Mouse (Mus musculus): ENCODE measurements around the gene Cfap300. TPM values are rescaled to one million over a fixed set of nuclear protein-coding genes. Genes with fewer than 3 reads are reported as not detected.
A peak's percentile ranks its signal among the peaks of the same experiment; 100 is the strongest.

The Cfap300 gene
- polyA plus RNA-seq (2015; fragmentation: Nextera tagmentation; extraction: Ambion mirVana) = 2.9 and 3.2 TPM in 2 replicates

GRCm38 (mm10) chr9:8042338-8043043 lies at the start of gene Cfap300:
TSS of gene Cfap300 (minus strand) at chr9:8042823.
- peak; percentile 96 for DNase-seq (ENCODE audit: low spot score)

- DNase-seq (ENCODE audit: low spot score) = no peak
These were observed 36.3 kb upstream of the Cfap300 start for GRCm38 (mm10) chr9:8078882-8079281.

- no peak for DNase-seq (ENCODE audit: low spot score)
These were observed 31.7 kb upstream of the Cfap300 start for GRCm38 (mm10) chr9:8074345-8074744.

GRCm38 (mm10) chr9:8073203-8073755 lies 30.7 kb upstream of the Cfap300 start:
- no peak for DNase-seq (ENCODE audit: low spot score)

- DNase-seq (ENCODE audit: low spot score) = no peak
These were observed 17.0 kb upstream of the Cfap300 start for GRCm38 (mm10) chr9:8059636-8060035.

GRCm38 (mm10) chr9:8054831-8055230 lies 12.2 kb upstream of the Cfap300 start:
- no peak for DNase-seq (ENCODE audit: low spot score)

GRCm38 (mm10) chr9:8043044-8043387 lies 393 bp upstream of the Cfap300 start:
- DNase-seq (ENCODE audit: low spot score) = no peak

- DNase-seq (ENCODE audit: low spot score) = peak; percentile 29
These were observed 7.1 kb downstream of the Cfap300 start for GRCm38 (mm10) chr9:8035546-8035945.

GRCm38 (mm10) chr9:8035091-8035490 lies 7.5 kb downstream of the Cfap300 start:
- no peak for DNase-seq (ENCODE audit: low spot score)

- no peak for DNase-seq (ENCODE audit: low spot score)
These were observed 8.5 kb downstream of the Cfap300 start for GRCm38 (mm10) chr9:8034143-8034542.

- DNase-seq (ENCODE audit: low spot score) = no peak
These were observed 9.8 kb downstream of the Cfap300 start for GRCm38 (mm10) chr9:8032847-8033246.

GRCm38 (mm10) chr9:8018609-8019008 lies 24.0 kb downstream of the Cfap300 start:
- DNase-seq (ENCODE audit: low spot score) = no peak

GRCm38 (mm10) chr9:8017253-8017913 lies 25.2 kb downstream of the Cfap300 start:
- DNase-seq (ENCODE audit: low spot score) = peak; percentile 50

- DNase-seq (ENCODE audit: low spot score) = peak; percentile 66
These were observed 38.1 kb downstream of the Cfap300 start, which contains the start of gene Yap1 for GRCm38 (mm10) chr9:8004370-8004991. TSS of gene Yap1 (minus strand) at chr9:8004596.

- no peak for DNase-seq (ENCODE audit: low spot score)
These were observed 39.0 kb downstream of the Cfap300 start for GRCm38 (mm10) chr9:8003301-8004271.

GRCm38 (mm10) chr9:8002806-8003205 lies 39.8 kb downstream of the Cfap300 start:
- DNase-seq (ENCODE audit: low spot score) = no peak

- DNase-seq (ENCODE audit: low spot score) = no peak
These were observed 41.3 kb downstream of the Cfap300 start for GRCm38 (mm10) chr9:8001352-8001751.

GRCm38 (mm10) chr9:7994275-7994674 lies 48.3 kb downstream of the Cfap300 start:
- DNase-seq (ENCODE audit: low spot score) = no peak

GRCm38 (mm10) chr9:7992651-7993050 lies 50.0 kb downstream of the Cfap300 start:
- DNase-seq (ENCODE audit: low spot score) = no peak

- no peak for DNase-seq (ENCODE audit: low spot score)
These were observed 51.7 kb downstream of the Cfap300 start for GRCm38 (mm10) chr9:7990897-7991296.

- DNase-seq (ENCODE audit: low spot score) = no peak
These were observed 55.5 kb downstream of the Cfap300 start for GRCm38 (mm10) chr9:7987119-7987518.

All from thymus, postnatal 0 days (tissue).